Mouse (Mus musculus) cerebellum, adult 8-10 months (tissue): ENCODE results near the gene Mtnr1b.

ENCODE experiments used
- DNase-seq: peaks from one replicate; pipeline ENCODE4 v3.0.0; 2022

The Mtnr1b gene

GRCm38 (mm10) chr9:15800402-15800801 is 74.0 kb downstream of the Mtnr1b start:
- DNase-seq, result no peak

- no peak for DNase-seq
These were observed 79.9 kb downstream of the Mtnr1b start for GRCm38 (mm10) chr9:15794408-15794807.

- DNase-seq, result no peak
These were observed 82.3 kb downstream of the Mtnr1b start for GRCm38 (mm10) chr9:15792076-15792475.

- no peak for DNase-seq
These were observed 87.7 kb downstream of the Mtnr1b start for GRCm38 (mm10) chr9:15786610-15787009.

GRCm38 (mm10) chr9:15786192-15786591 is 88.2 kb downstream of the Mtnr1b start:
- no peak for DNase-seq

- DNase-seq, result no peak
These were observed 92.4 kb downstream of the Mtnr1b start for GRCm38 (mm10) chr9:15781936-15782335.

GRCm38 (mm10) chr9:15774911-15775310 is 99.4 kb downstream of the Mtnr1b start:
- DNase-seq, result no peak
